Mouse (Mus musculus): Measurements from ENCODE around the gene Acp7. TPM values are rescaled to one million over a fixed set of nuclear protein-coding genes. Genes with fewer than 3 reads are reported as not detected.

The Acp7 gene
- polyA plus RNA-seq, 1 experiment: not detected

GRCm38 (mm10) chr7:28656430-28656829 lies 25.3 kb upstream of the Acp7 start:
- H3K27me3 ChIP-seq (replicated peaks): peaks cover 19% of the 10 kb centered on the region
- H3K36me3 ChIP-seq (replicated peaks; ENCODE audit: low read length): no peaks in the 10 kb centered on the region
- H3K4me1 ChIP-seq: no peaks in the 10 kb centered on the region
- peaks cover 2% of the 10 kb centered on the region; the same call in 1 of the 2 replicates for H3K9me3 ChIP-seq
- H3K4me3 ChIP-seq (replicated peaks): no peak overlapping the region
- TF ChIP-seq FLI1 (IDR thresholded peaks at IDR 0.05; ENCODE audit: low read length): no peak
- TF ChIP-seq GATA1 (IDR thresholded peaks at IDR 0.05; ENCODE audit: borderline replicate concordance, low read length): no peak

- Histone ChIP-seq H3K4me1 (peaks cover under 1% of the 10 kb centered on the region; the same call in 1 of the 2 replicates), H3K9me3 (peaks cover 3% of the 10 kb centered on the region), H3K36me3 (replicated peaks; ENCODE audit: low read length) (no peaks in the 10 kb centered on the region), H3K27me3 (replicated peaks) (peaks cover 23% of the 10 kb centered on the region), H3K4me3 (replicated peaks) (no peak overlapping the region)
- no peak for TF ChIP-seq FLI1 (IDR thresholded peaks at IDR 0.05; ENCODE audit: low read length)
- TF ChIP-seq GATA1 (IDR thresholded peaks at IDR 0.05; ENCODE audit: borderline replicate concordance, low read length): no peak
These were observed 20.0 kb upstream of the Acp7 start for GRCm38 (mm10) chr7:28651157-28651556.

- H3K36me3 ChIP-seq (replicated peaks; ENCODE audit: low read length): no peaks in the 10 kb centered on the region
- H3K4me1 ChIP-seq: peaks cover 16% of the 10 kb centered on the region
- H3K4me3 ChIP-seq (replicated peaks): no peak overlapping the region
- peaks cover 3% of the 10 kb centered on the region for H3K9me3 ChIP-seq
- H3K27me3 ChIP-seq (replicated peaks): peaks cover 22% of the 10 kb centered on the region
- no peak for TF ChIP-seq GATA1 (IDR thresholded peaks at IDR 0.05; ENCODE audit: borderline replicate concordance, low read length)
These were observed 15.9 kb upstream of the Acp7 start for GRCm38 (mm10) chr7:28647016-28647415.

GRCm38 (mm10) chr7:28645947-28646475 lies 14.9 kb upstream of the Acp7 start:
- peaks cover 2% of the 10 kb centered on the region for H3K9me3 ChIP-seq
- peaks cover 16% of the 10 kb centered on the region for H3K4me1 ChIP-seq
- no peak for TF ChIP-seq FLI1 (IDR thresholded peaks at IDR 0.05; ENCODE audit: low read length)
- no peak for TF ChIP-seq GATA1 (IDR thresholded peaks at IDR 0.05; ENCODE audit: borderline replicate concordance, low read length)
- no peak overlapping the region for H3K4me3 ChIP-seq (replicated peaks)
- H3K27me3 ChIP-seq (replicated peaks): peaks cover 24% of the 10 kb centered on the region
- no peaks in the 10 kb centered on the region for H3K36me3 ChIP-seq (replicated peaks; ENCODE audit: low read length)

GRCm38 (mm10) chr7:28645366-28645765 lies 14.2 kb upstream of the Acp7 start:
- TF ChIP-seq GATA1 (IDR thresholded peaks at IDR 0.05; ENCODE audit: borderline replicate concordance, low read length) (no peak), FLI1 (IDR thresholded peaks at IDR 0.05; ENCODE audit: low read length) (no peak)
- H3K4me1 ChIP-seq: peaks cover 16% of the 10 kb centered on the region

GRCm38 (mm10) chr7:28641546-28641945 lies 10.4 kb upstream of the Acp7 start:
- Histone ChIP-seq H3K4me1 (peaks cover 16% of the 10 kb centered on the region), H3K27me3 (replicated peaks) (peaks cover 20% of the 10 kb centered on the region), H3K9me3 (no peaks in the 10 kb centered on the region), H3K36me3 (replicated peaks; ENCODE audit: low read length) (no peaks in the 10 kb centered on the region), H3K4me3 (replicated peaks) (no peak overlapping the region)
- TF ChIP-seq GATA1 (IDR thresholded peaks at IDR 0.05; ENCODE audit: borderline replicate concordance, low read length) (no peak), FLI1 (IDR thresholded peaks at IDR 0.05; ENCODE audit: low read length) (no peak)

More at GRCm38 (mm10) chr7:28645366-28645765, 14.2 kb upstream of the Acp7 start:
- peaks cover 26% of the 10 kb centered on the region for H3K27me3 ChIP-seq (replicated peaks)
- no peaks in the 10 kb centered on the region for H3K9me3 ChIP-seq
- H3K36me3 ChIP-seq (replicated peaks; ENCODE audit: low read length): no peaks in the 10 kb centered on the region
- H3K4me3 ChIP-seq (replicated peaks): no peak overlapping the region

GRCm38 (mm10) chr7:28637511-28637910 lies 6.4 kb upstream of the Acp7 start:
- Histone ChIP-seq H3K27me3 (replicated peaks) (peaks cover 18% of the 10 kb centered on the region), H3K4me1 (no peaks in the 10 kb centered on the region), H3K4me3 (replicated peaks) (no peak overlapping the region), H3K36me3 (replicated peaks; ENCODE audit: low read length) (no peaks in the 10 kb centered on the region), H3K9me3 (no peaks in the 10 kb centered on the region)
- no peak for TF ChIP-seq FLI1 (IDR thresholded peaks at IDR 0.05; ENCODE audit: low read length)
- TF ChIP-seq GATA1 (IDR thresholded peaks at IDR 0.05; ENCODE audit: borderline replicate concordance, low read length): no peak

GRCm38 (mm10) chr7:28634128-28634527 lies 3.0 kb upstream of the Acp7 start:
- Histone ChIP-seq H3K9me3 (no peaks in the 10 kb centered on the region), H3K4me1 (peaks cover 4% of the 10 kb centered on the region; the same call in 1 of the 2 replicates), H3K36me3 (replicated peaks; ENCODE audit: low read length) (no peaks in the 10 kb centered on the region), H3K27me3 (replicated peaks) (peaks cover 38% of the 10 kb centered on the region), H3K4me3 (replicated peaks) (no peak overlapping the region)
- no peak for TF ChIP-seq FLI1 (IDR thresholded peaks at IDR 0.05; ENCODE audit: low read length)
- TF ChIP-seq GATA1 (IDR thresholded peaks at IDR 0.05; ENCODE audit: borderline replicate concordance, low read length): no peak

GRCm38 (mm10) chr7:28624791-28625190 lies 6.3 kb downstream of the Acp7 start:
- no peaks in the 10 kb centered on the region for H3K36me3 ChIP-seq (replicated peaks; ENCODE audit: low read length)
- no peak overlapping the region for H3K4me3 ChIP-seq (replicated peaks)
- H3K4me1 ChIP-seq: no peaks in the 10 kb centered on the region
- peaks cover 32% of the 10 kb centered on the region for H3K27me3 ChIP-seq (replicated peaks)
- H3K9me3 ChIP-seq: no peaks in the 10 kb centered on the region
- TF ChIP-seq GATA1 (IDR thresholded peaks at IDR 0.05; ENCODE audit: borderline replicate concordance, low read length) (no peak), FLI1 (IDR thresholded peaks at IDR 0.05; ENCODE audit: low read length) (no peak)

GRCm38 (mm10) chr7:28619098-28619715 lies 11.9 kb downstream of the Acp7 start:
- Histone ChIP-seq H3K36me3 (replicated peaks; ENCODE audit: low read length) (no peaks in the 10 kb centered on the region), H3K9me3 (no peaks in the 10 kb centered on the region), H3K4me1 (no peaks in the 10 kb centered on the region), H3K27me3 (replicated peaks) (peaks cover 19% of the 10 kb centered on the region), H3K4me3 (replicated peaks) (no peak overlapping the region)
- no peak for TF ChIP-seq GATA1 (IDR thresholded peaks at IDR 0.05; ENCODE audit: borderline replicate concordance, low read length)
- TF ChIP-seq FLI1 (IDR thresholded peaks at IDR 0.05; ENCODE audit: low read length): no peak

All from megakaryocyte, embryonic 14.5 days (primary cell).